Mouse (Mus musculus) spleen, adult 2 months (tissue): ENCODE results near the gene Atad1. TPM values are rescaled to one million over a fixed set of nuclear protein-coding genes. Genes with fewer than 3 reads are reported as not detected.

Experiments
- DNase-seq, 2 experiments: peaks; one replicate each; pipeline versions ENCODE4 v3.0.0 to v3.0.0-alpha.2; 2012 to 2021; ENCODE audit warnings: low spot score in 2 of 2, low read depth in 1 of 2
- H3K27ac ChIP-seq: fragments of 200-500 bp; 2 replicates; pipeline ENCODE4 v1.5.1; 2012; ENCODE audit warnings: low read length, inconsistent platforms; ENCODE audit not compliant: insufficient read depth
- H3K27me3 ChIP-seq: fragments of 200-500 bp; 2 replicates; pipeline ENCODE4 v1.6.1; 2012; ENCODE audit warnings: mild to moderate bottlenecking, moderate library complexity, low read length, inconsistent platforms; ENCODE audit not compliant: control insufficient read depth, insufficient read depth
- H3K36me3 ChIP-seq: fragments of 200-500 bp; 2 replicates; pipeline ENCODE4 v1.6.1; 2012; ENCODE audit warnings: mild to moderate bottlenecking, low read length, inconsistent platforms; ENCODE audit not compliant: control insufficient read depth, insufficient read depth
- H3K4me1 ChIP-seq: fragments of 200-500 bp; 2 replicates; pipeline ENCODE4 v1.6.1; 2011; ENCODE audit warnings: inconsistent platforms; ENCODE audit not compliant: control insufficient read depth, insufficient read depth, insufficient read length
- H3K4me3 ChIP-seq: fragments of 200-500 bp; 2 replicates; pipeline ENCODE4 v1.5.1; 2011; ENCODE audit warnings: mild to moderate bottlenecking, inconsistent platforms; ENCODE audit not compliant: insufficient read depth, insufficient read length; ENCODE audit errors: extremely low read depth
- CTCF ChIP-seq: fragments of 200-500 bp; IDR thresholded peaks from 2 replicates; pipeline ENCODE4 v1.5.1; 2011; ENCODE audit warnings: mild to moderate bottlenecking, inconsistent platforms; ENCODE audit not compliant: insufficient read depth, insufficient read length, insufficient replicate concordance; ENCODE audit errors: extremely low read depth
- POLR2A ChIP-seq: fragments of 200-500 bp; IDR thresholded peaks from 2 replicates; pipeline ENCODE4 v1.6.1; 2011; ENCODE audit warnings: low read depth, low read length, inconsistent platforms
- WGBS: fragments of 180-500 bp; shearing (Covaris S2); methylation state at CpG from one replicate; pipeline ENCODE4 v1.1.7; 2018; 5-methylcytosine and 5-hydroxymethylcytosine counted together
- polyA plus RNA-seq: library from polyadenylated mRNA; depleted of rRNA; stranded (reverse); fragments of >200 nt; gene quantifications from 2 replicates; pipeline ENCODE4 v1.2.3, GENCODE M21; 2012

Atad1 gene
- polyA plus RNA-seq, 1 experiment, result 5.1 TPM

- no peak overlapping the region for H3K4me3 ChIP-seq
- DNase-seq, result no peak
- no peaks in the 10 kb centered on the region for H3K36me3 ChIP-seq
- H3K27me3 ChIP-seq, result no peaks in the 10 kb centered on the region
- WGBS, result 82% methylated on average over 7 of the region's 7 CpGs
- no peak for TF ChIP-seq POLR2A
- H3K27ac ChIP-seq, result no peak overlapping the region
- H3K4me1 ChIP-seq, result no peaks in the 10 kb centered on the region
Measured at GRCm38 (mm10) chr19:32653630-32654362, 85.8 kb downstream of the Atad1 start.

GRCm38 (mm10) chr19:32653122-32653521 lies 86.5 kb downstream of the Atad1 start:
- Histone ChIP-seq H3K4me3 (no peak overlapping the region), H3K27me3 (no peaks in the 10 kb centered on the region), H3K27ac (no peak overlapping the region), H3K36me3 (no peaks in the 10 kb centered on the region), H3K4me1 (no peaks in the 10 kb centered on the region)
- TF ChIP-seq POLR2A (no peak), CTCF (no peak)
- no peak for DNase-seq
- WGBS, result 82% methylated on average over 5 of the region's 5 CpGs

DNA sequence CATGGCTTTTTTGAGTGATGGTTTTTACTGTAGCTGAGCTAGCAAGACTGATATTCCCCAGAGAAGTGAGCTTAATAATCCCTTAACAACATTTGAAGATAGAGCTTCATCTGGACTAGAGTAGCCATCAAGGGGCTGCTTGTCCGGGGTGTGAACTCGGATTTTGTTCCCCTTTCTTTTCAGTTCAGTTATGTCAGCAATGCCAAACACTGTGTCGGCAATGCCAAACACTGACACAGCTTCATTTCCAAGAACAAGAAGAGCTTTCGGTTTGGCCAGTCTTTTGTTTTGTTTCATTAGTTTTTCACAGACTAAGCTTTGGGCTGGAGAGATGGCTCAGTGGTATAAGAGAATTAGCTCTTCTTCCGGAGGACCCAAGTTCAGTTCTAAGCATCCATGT lies 88.5 kb downstream of the Atad1 start:
- 91% methylated on average over 5 of the region's 5 CpGs for WGBS
- TF ChIP-seq CTCF (no peak), POLR2A (no peak)
- no peak overlapping the region for H3K4me3 ChIP-seq
- no peaks in the 10 kb centered on the region for H3K4me1 ChIP-seq
- no peaks in the 10 kb centered on the region for H3K36me3 ChIP-seq
- no peaks in the 10 kb centered on the region for H3K27me3 ChIP-seq
- DNase-seq, result no peak
- H3K27ac ChIP-seq, result no peak overlapping the region

GRCm38 (mm10) chr19:32648019-32648571 lies 91.5 kb downstream of the Atad1 start:
- Histone ChIP-seq H3K4me3 (no peak overlapping the region), H3K36me3 (no peaks in the 10 kb centered on the region), H3K27ac (no peak overlapping the region), H3K27me3 (no peaks in the 10 kb centered on the region), H3K4me1 (0 out of 2 replicates have a peak, but pooled peaks cover 2% of the 10 kb centered on the region)
- DNase-seq, result no peak
- WGBS, result 90% methylated on average over 10 of the region's 10 CpGs
- TF ChIP-seq POLR2A, result no peak

- Histone ChIP-seq H3K27ac (no peak overlapping the region), H3K36me3 (no peaks in the 10 kb centered on the region), H3K4me3 (no peak overlapping the region), H3K4me1 (0 out of 2 replicates have a peak, but pooled peaks cover 2% of the 10 kb centered on the region), H3K27me3 (no peaks in the 10 kb centered on the region)
- 91% methylated on average over 3 of the region's 3 CpGs for WGBS
- DNase-seq, result no peak
- TF ChIP-seq POLR2A (no peak), CTCF (no peak)
Measured at GRCm38 (mm10) chr19:32646382-32646781, 93.2 kb downstream of the Atad1 start.

DNA sequence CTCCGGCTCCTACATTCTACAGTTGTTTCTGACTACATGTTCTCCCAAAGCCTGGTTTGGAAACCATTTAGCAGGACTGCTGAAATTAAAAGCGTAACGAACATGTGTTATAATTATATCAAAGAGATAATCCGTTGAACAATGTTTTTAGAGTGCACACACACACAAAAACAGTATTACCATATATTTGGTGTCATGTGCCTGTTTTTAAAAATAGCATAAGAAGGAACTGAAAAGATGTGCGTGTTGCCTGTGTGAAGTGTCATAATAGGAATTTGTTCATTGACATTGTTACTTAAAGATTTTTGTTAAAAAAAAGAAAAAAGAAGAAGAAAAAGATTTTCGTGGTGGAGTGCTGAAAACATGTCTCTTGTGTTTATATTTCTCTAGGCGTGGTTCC lies 93.6 kb downstream of the Atad1 start:
- no peaks in the 10 kb centered on the region for H3K27me3 ChIP-seq
- no peaks in the 10 kb centered on the region for H3K36me3 ChIP-seq
- TF ChIP-seq CTCF (no peak), POLR2A (no peak)
- DNase-seq, result no peak
- no peak overlapping the region for H3K4me3 ChIP-seq
- H3K27ac ChIP-seq, result no peak overlapping the region
- 0 out of 2 replicates have a peak, but pooled peaks cover 2% of the 10 kb centered on the region for H3K4me1 ChIP-seq
- WGBS, result 67% methylated on average over 7 of the region's 7 CpGs

GRCm38 (mm10) chr19:32643642-32644041 lies 95.9 kb downstream of the Atad1 start:
- WGBS, result 91% methylated on average over 3 of the region's 3 CpGs
- no peak overlapping the region for H3K27ac ChIP-seq
- H3K36me3 ChIP-seq, result no peaks in the 10 kb centered on the region
- no peak for DNase-seq
- TF ChIP-seq CTCF (no peak), POLR2A (no peak)
- H3K27me3 ChIP-seq, result no peaks in the 10 kb centered on the region
- H3K4me3 ChIP-seq, result no peak overlapping the region
- H3K4me1 ChIP-seq, result 0 out of 2 replicates have a peak, but pooled peaks cover 2% of the 10 kb centered on the region
